Mouse (Mus musculus): Measurements from ENCODE around the gene Sik1.

The Sik1 gene

GRCm38 (mm10) chr17:31875326-31875930 is 19.8 kb upstream of the Sik1 start:
- DNase-seq (ENCODE audit: low spot score): no peak

GRCm38 (mm10) chr17:31874691-31875090 is 19.1 kb upstream of the Sik1 start:
- no peak for DNase-seq (ENCODE audit: low spot score)

- DNase-seq (ENCODE audit: low spot score): no peak
These were observed 18.4 kb upstream of the Sik1 start for GRCm38 (mm10) chr17:31873973-31874372.

- no peak for DNase-seq (ENCODE audit: low spot score)
These were observed 17.7 kb upstream of the Sik1 start for GRCm38 (mm10) chr17:31873185-31873870.

GRCm38 (mm10) chr17:31872826-31873165 is 17.2 kb upstream of the Sik1 start:
- DNase-seq (ENCODE audit: low spot score): no peak

DNA sequence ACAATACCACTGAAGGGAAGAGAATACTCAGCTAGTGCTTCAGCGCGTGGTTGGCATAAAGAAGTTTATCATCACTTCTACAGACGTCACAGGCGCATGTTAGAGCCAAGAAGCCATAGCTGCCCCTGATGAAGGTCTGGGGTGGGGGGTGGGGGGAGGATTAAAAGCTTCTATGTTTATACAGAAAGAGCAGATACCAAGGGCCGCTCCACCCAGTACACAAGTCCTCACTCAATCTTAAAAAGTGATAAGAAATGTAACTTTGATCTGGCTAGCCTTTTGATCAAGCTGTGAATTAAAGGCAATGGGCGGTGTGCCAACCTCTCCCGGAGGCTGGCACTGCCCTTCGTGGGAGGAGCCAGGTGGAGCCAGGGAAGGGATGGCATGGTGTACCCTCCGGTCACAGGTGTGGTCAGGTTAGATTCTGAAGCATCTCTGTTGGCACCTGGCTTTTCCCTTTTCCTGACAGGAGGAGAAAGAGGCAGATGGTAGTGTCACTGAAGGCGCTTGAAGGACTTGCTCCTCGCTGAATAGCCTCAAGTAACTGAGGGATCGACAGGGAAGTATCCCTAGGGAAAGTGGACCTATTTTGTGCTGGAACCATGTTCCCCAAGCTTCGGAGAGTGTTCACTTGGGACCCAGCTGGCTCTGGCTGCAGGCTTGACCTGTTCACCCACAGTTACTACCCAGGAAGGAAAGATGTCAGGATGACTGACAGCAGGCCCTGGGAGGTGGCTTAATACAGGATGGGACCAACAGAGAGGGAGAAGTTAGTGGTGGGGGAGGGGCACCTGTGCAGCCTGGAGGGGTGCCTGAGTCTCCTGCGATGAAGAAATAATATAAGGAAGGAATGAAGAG is 16.6 kb upstream of the Sik1 start:
- DNase-seq (ENCODE audit: low spot score): no peak

DNA sequence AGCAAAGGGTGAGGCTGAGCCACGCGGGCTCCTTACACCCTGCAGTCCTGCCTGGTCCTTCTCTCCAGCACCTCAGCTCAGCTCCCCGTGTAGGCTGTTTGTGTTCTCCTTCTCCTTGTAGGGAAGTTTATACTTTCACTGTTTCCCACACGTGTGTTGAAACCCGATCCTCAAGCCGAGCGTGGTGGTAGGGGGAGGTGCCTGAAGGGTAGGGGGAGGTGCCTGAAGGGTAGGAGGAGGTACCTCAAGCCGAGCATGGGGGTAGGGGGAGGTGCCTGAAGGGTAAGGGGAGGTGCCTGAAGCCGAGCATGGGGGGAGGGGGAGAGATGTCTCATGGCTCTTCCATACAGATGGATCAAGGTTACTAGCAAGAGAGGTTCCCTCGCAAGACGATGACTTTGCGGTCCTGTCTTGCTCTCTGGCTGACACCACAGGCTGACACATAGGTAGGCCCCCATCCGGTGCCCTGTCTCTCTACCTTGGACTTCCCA is 15.4 kb upstream of the Sik1 start:
- no peak for DNase-seq (ENCODE audit: low spot score)

DNA sequence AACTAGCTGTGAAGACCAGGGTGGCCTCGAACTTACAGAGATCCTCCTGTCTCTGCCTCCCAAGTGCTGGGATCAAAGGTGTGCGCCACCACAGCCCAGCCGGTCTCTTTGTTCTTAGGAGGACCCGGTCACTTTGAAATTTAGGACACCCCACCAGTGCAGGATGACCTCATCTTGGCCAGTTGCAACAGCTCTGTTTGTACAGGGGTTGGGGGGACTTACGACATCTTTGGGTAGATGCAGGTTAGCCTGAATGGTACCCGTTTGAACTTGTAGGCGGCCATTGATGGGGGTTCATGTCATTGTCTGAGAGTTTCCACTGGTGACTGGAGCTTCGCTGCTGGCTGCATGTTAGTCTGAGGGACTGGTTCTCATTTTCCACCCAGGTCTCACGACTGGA is 14.8 kb upstream of the Sik1 start:
- DNase-seq (ENCODE audit: low spot score): no peak

GRCm38 (mm10) chr17:31868076-31868475 is 12.5 kb upstream of the Sik1 start:
- DNase-seq (ENCODE audit: low spot score): no peak

- no peak for DNase-seq (ENCODE audit: low spot score)
These were observed 11.5 kb upstream of the Sik1 start for GRCm38 (mm10) chr17:31867061-31867460.

GRCm38 (mm10) chr17:31865636-31866035 is 10.0 kb upstream of the Sik1 start:
- DNase-seq (ENCODE audit: low spot score): no peak

GRCm38 (mm10) chr17:31864666-31865450 is 9.3 kb upstream of the Sik1 start:
- no peak for DNase-seq (ENCODE audit: low spot score)

GRCm38 (mm10) chr17:31863151-31863815 is 7.7 kb upstream of the Sik1 start:
- DNase-seq (ENCODE audit: low spot score): no peak

DNA sequence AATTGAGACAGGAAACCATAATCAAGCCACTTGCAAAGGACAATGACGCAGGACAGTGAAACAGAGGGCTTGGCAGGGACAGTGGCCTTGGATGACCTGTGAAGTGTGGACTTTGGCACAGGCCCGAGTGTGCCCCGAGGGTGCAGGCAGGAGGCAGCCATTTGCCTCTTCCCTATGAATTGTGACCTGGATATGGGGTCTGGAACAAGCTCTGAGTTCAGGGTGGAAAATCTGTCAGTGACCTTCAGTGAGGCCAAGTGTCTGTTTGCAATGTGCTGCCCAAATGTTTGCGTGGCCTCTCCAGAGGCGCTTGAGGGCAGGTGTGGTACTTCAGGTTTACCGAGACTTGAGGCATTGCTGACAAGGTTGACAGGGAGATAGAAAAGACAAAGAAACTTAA is 6.5 kb upstream of the Sik1 start:
- no peak for DNase-seq (ENCODE audit: low spot score)

GRCm38 (mm10) chr17:31861661-31862060 is 6.1 kb upstream of the Sik1 start:
- DNase-seq (ENCODE audit: low spot score): no peak

DNA sequence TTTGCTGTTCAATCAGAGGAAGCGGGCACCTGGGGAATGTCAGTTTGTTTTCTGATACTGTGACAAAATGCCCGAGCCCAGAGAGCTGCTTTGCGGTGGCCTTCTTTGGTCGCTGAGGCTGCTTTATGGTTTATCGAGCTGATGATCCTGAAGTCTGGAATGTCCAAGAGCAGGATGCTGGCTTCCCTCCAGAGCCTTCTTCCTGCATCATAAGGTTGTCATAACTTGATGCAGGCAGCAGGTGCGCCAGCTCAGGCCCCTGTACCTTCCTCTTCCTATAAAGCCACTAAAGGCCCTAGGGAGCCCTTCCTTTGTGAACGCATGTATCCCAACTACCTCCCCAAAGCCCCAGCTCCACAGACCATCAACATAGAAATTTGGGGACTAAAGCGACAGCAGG is 5.3 kb upstream of the Sik1 start:
- no peak for DNase-seq (ENCODE audit: low spot score)

DNA sequence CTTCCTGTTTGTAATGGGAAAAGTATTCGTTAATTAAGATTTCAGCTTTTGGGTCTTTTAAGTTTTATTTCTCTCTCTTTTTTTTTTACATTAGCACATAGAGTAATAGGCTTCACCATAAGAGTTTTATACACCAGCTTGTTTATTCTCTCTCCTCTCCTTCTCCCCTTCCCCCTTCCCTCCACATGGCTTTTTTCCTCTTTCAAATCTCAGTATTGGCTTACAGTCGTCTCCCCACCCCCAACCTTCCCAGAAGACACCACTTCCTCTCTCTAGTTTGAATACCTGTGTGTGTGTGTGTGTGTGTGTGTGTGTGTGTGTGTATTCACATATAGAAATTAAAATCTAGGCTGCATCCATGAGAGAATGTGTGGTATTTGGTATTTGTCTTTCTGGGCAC is 3.8 kb upstream of the Sik1 start:
- no peak for DNase-seq (ENCODE audit: low spot score)

DNA sequence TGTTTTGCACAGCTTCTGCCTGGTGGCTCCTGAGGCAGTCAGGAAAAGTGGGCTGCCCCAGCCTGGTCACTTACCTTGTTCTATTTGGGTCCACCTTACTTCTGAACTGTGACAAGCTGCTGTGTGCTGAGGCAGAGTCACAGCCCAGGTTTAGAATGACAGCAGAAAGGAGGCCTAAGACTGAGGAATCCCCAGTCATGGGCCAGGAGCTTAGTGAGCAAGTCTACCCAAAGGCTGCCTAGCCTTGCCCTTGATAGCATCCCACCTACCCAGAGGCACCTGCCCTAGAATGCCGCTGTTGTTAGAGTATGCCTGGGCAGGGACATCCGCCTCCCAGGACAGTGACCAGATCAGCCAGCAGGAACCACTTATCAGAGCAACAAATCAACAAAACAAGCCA is 3.2 kb upstream of the Sik1 start:
- no peak for DNase-seq (ENCODE audit: low spot score)

GRCm38 (mm10) chr17:31857903-31858426 is 2.4 kb upstream of the Sik1 start:
- no peak for DNase-seq (ENCODE audit: low spot score)

DNA sequence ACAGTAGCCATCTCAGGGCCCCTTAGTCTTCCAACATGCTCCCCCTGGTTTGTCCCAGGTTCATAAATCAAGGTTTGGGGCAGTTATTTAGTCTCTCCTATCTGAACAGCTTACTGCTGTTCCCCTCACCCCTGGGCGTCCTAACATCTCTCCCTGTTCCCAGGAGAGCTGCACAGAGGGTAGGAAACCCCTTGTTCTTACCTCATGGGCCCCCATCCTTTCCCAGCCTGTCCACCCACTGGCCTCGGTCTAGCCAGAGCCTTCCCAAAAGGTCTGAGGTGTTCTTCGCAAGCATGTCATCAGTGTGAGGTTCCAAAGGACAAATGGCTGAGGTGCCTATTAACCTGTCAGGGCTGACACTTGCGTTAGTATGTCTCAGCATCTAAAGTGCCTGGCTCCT is 1.6 kb upstream of the Sik1 start:
- no peak for DNase-seq (ENCODE audit: low spot score)

DNA sequence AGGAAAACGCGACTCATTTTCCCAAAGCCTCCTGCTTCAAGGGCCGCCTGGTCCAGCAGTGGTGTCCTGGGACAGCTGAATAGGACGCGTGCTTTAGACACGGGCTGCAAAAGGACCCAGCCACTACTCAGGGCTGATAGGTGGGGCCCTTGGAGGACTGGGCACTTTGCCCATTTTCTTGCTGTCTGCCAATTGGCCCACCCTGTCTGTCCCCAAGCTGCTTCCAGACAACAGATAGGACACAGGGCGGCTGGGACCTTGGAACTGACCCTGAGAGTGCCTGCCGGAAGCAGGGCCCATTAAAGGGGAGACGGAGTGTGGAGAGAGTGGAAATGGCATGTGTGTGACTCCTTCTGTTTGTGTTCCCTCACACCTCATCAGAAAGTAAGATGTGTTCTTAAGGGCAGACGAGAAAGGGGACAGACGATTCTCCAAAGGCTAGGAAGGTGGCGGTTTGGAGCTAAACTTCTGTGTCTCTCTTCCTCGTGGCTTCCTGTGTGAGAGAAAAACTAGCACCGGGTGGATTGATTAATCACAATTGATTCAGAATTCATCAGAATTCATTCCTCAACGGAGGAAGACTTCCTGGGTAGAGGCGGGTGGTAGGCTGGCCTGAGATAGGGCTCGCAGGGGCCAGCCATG is 1.0 kb upstream of the Sik1 start:
- DNase-seq (ENCODE audit: low spot score): peak; percentile 84

Data from ovary, adult 18-20 months (tissue).